Mouse (Mus musculus) lung, postnatal 0 days (tissue): ENCODE data around the gene 4931422A03Rik. TPM values are rescaled to one million over a fixed set of nuclear protein-coding genes. Genes with fewer than 3 reads are reported as not detected.
"Not testable (repeated sequence)": the region's sequence is repeated elsewhere in the genome, so short reads cannot be mapped to it uniquely, and the experiment has no call there.

Experiments
- ATAC-seq: fragments of 200-750 bp; cut with Nextera tagmentation; 2 replicates; pipeline ENCODE4 v1.8.0; 2017; ENCODE audit warnings: moderate library complexity
- DNase-seq: peaks from one replicate; pipeline ENCODE4 v3.0.0-alpha.2; 2016; ENCODE audit warnings: low spot score
- H3K27ac ChIP-seq: fragments of 300-500 bp; sonication (generic); 2 replicates; pipeline ENCODE4 v1.5.1; 2014; ENCODE audit warnings: antibody characterized with exemption, mild to moderate bottlenecking, low read length, mixed read lengths
- H3K27me3 ChIP-seq: fragments of 300-500 bp; sonication (generic); replicated peaks from 2 replicates; pipeline ENCODE4 v1.6.1; 2014; ENCODE audit warnings: low read length, mixed read lengths; ENCODE audit not compliant: insufficient read depth
- H3K36me3 ChIP-seq: fragments of 300-500 bp; sonication (generic); 2 replicates; pipeline ENCODE4 v1.6.1; 2014; ENCODE audit warnings: low read length, mixed read lengths; ENCODE audit not compliant: insufficient read depth
- H3K4me1 ChIP-seq: fragments of 300-500 bp; sonication (generic); 2 replicates; pipeline ENCODE4 v1.6.1; 2014; ENCODE audit warnings: antibody characterized with exemption, low read depth, low read length, mixed read lengths; ENCODE audit not compliant: insufficient read depth
- H3K4me2 ChIP-seq: fragments of 300-500 bp; sonication (generic); replicated peaks from 2 replicates; pipeline ENCODE4 v1.6.1; 2014; ENCODE audit warnings: low read depth, mild to moderate bottlenecking, low read length, moderate library complexity, mixed read lengths
- H3K4me3 ChIP-seq: fragments of 300-500 bp; sonication (generic); 2 replicates; pipeline ENCODE4 v1.5.1; 2014; ENCODE audit warnings: low read depth, low read length
- H3K9ac ChIP-seq: fragments of 300-500 bp; sonication (generic); replicated peaks from 2 replicates; pipeline ENCODE4 v1.6.1; 2014; ENCODE audit warnings: low read depth, mild to moderate bottlenecking
- H3K9me3 ChIP-seq: fragments of 300-500 bp; sonication (generic); 2 replicates; pipeline ENCODE4 v1.6.1; 2016; ENCODE audit warnings: low read length, mixed read lengths
- CTCF ChIP-seq: IDR thresholded peaks from 2 replicates; pipeline ENCODE4 v1.5.1; 2016; ENCODE audit warnings: antibody characterized with exemption, mild to moderate bottlenecking
- EP300 ChIP-seq: IDR thresholded peaks from 2 replicates; pipeline ENCODE4 v1.6.1; 2016; ENCODE audit warnings: antibody characterized with exemption, mild to moderate bottlenecking, control low read depth
- WGBS: fragments of 180-500 bp; shearing (Covaris S2); extraction: QIAGEN DNeasy Blood & Tissue Kit; methylation state at CpG from one replicate; pipeline ENCODE4 v1.1.7; 2014; 5-methylcytosine and 5-hydroxymethylcytosine counted together
- polyA plus RNA-seq: library from polyadenylated mRNA; unstranded; fragments of >200 nt; fragmentation: Nextera tagmentation; extraction: Ambion mirVana; gene quantifications from 2 replicates; pipeline ENCODE4 v1.2.1, GENCODE M21; 2015

4931422A03Rik gene
- polyA plus RNA-seq, 1 experiment from 2014 or later, result 1.4 TPM

DNA sequence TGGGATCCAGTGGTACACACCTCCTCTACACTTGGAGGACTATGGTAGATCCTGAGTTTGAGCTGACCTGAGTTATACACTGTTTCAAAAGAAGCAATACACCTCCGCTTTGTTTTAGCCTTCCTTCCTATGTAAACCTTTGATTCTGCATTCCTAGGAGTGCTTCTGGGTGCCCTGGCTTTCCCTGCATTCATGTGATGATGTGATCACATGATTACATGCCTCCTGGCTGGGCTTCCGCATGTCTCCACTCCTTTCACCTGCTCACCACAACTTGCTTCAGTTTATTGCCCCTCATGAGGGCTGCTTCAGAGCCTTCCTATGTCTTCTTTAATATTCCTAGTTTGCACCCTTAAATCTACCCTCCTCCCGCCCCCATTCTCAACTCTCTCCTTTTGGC lies 3.9 kb upstream of the 4931422A03Rik start:
- peaks cover 8% of the 10 kb centered on the region; the same call in 1 of the 2 replicates for H3K36me3 ChIP-seq

GRCm38 (mm10) chr2:104030381-104030780 lies 2.2 kb upstream of the 4931422A03Rik start:
- Histone ChIP-seq H3K9me3 (no peaks in the 10 kb centered on the region), H3K4me1 (peaks cover 7% of the 10 kb centered on the region; the same call in 1 of the 2 replicates), H3K9ac (no peak overlapping the region), H3K27ac (no peak overlapping the region), H3K36me3 (peaks cover 8% of the 10 kb centered on the region; the same call in 1 of the 2 replicates), H3K4me3 (no peak overlapping the region), H3K27me3 (no peaks in the 10 kb centered on the region), H3K4me2 (no peak overlapping the region)
- ATAC-seq (no peak), DNase-seq (no peak)
- 78% methylated on average over 3 of the region's 3 CpGs for WGBS
- TF ChIP-seq CTCF (no peak), EP300 (no peak)

More for the DNA sequence above, 3.9 kb upstream of the 4931422A03Rik start:
- Histone ChIP-seq H3K9me3 (no peaks in the 10 kb centered on the region), H3K27ac (no peak overlapping the region), H3K4me1 (peaks cover 7% of the 10 kb centered on the region; the same call in 1 of the 2 replicates), H3K4me2 (no peak overlapping the region), H3K9ac (no peak overlapping the region), H3K4me3 (no peak overlapping the region), H3K27me3 (no peaks in the 10 kb centered on the region)
- WGBS, result 78% methylated on average over 3 of the region's 3 CpGs
- DNase-seq (no peak), ATAC-seq (no peak)
- no peak for TF ChIP-seq CTCF
- no peak for TF ChIP-seq EP300

- H3K4me2 ChIP-seq, result peak overlapping the region; percentile 81
- 0 out of 2 replicates have a peak overlapping the region, but pooled peaks have one; percentile 97 for H3K9ac ChIP-seq
- TF ChIP-seq CTCF (no peak), EP300 (no peak)
- H3K27me3 ChIP-seq, result no peaks in the 10 kb centered on the region
- H3K9me3 ChIP-seq, result no peaks in the 10 kb centered on the region
- 46% methylated on average over 2 of the region's 2 CpGs for WGBS
- peaks cover 6% of the 10 kb centered on the region; the same call in 1 of the 2 replicates for H3K36me3 ChIP-seq
- peak overlapping the region; percentile 84; the same call in 1 of the 2 replicates for H3K4me3 ChIP-seq
- DNase-seq (peak; percentile 10), ATAC-seq (no peak)
- no peak overlapping the region for H3K27ac ChIP-seq
- H3K4me1 ChIP-seq, result peaks cover 7% of the 10 kb centered on the region; the same call in 1 of the 2 replicates
Observed at GRCm38 (mm10) chr2:104029074-104029473, 913 bp upstream of the 4931422A03Rik start.

DNA sequence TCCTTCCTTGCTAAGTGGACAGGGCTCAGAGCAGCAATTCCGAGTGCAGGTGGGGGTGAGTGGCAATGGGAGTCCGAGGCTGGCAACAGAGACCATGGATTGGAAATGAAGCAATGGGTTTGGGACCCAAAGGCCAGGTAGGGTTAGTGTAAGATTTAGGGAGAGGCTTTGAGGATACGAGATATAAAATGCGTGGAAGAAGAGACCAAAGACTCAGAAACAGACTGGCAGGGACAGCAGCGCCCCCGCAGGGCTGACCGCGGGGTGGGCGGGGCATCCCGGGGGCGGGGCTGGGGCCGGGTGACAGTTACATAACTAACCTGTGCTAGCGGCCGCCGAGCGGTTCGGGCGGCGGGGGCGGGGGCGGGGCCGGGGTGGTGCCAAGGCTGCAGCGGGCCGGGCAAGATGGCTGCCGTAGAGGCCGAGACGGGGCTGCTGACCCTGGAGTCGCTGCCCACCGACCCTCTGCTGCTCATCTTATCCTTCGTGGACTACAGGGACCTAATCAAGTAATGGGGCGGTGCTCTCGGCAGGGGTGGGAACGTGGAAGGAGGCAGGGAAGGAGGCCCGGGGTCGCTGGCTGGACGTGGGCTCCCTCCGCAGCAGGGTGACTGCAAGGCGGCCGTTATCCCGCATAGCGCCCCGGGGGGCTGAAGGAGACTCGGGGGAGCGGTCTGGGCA lies 563 bp downstream of the 4931422A03Rik start, which contains the start of gene Fbxo3:
TSS of gene Fbxo3 (plus strand) at position 264 of the 681 bp plus-strand sequence.
- H3K4me3 ChIP-seq, result peak within 1 kb of the TSS; percentile 84
- peak within 1 kb of the TSS; percentile 97 for H3K9ac ChIP-seq
- peak; percentile 98 for ATAC-seq
- no peaks in the 10 kb centered on the region for H3K27me3 ChIP-seq
- H3K4me2 ChIP-seq, result peak within 1 kb of the TSS; percentile 81
- no peaks in the 10 kb centered on the region for H3K9me3 ChIP-seq
- TF ChIP-seq EP300, result no peak
- peak; percentile 52 for TF ChIP-seq CTCF
- DNase-seq, result peak; percentile 88
- peaks cover 7% of the 10 kb centered on the region; the same call in 1 of the 2 replicates for H3K4me1 ChIP-seq
- peaks cover 4% of the 10 kb centered on the region; the same call in 1 of the 2 replicates for H3K36me3 ChIP-seq
- 0% methylated on average over 20 of the region's 44 CpGs for WGBS
- peak within 1 kb of the TSS; percentile 81 for H3K27ac ChIP-seq

DNA sequence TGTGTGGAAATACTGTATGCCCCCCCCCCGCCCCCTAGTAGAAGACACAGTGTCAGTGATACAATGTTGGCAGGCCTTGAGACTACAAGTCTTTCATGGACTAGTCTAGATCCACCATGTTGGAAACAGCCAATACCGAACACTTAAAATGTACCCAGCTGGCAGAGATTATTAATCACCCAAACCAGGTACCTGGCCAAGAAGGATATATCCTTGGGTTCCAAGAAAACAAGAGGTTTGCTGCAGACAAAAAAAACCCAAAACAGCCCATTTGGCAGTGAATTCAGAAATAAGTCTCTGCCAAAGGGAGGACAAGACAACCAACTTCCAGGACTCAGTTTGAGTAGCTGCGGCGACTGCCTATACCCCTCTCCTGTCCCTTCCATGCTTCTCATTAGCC lies 3.5 kb downstream of the 4931422A03Rik start:
- DNase-seq (no peak), ATAC-seq (no peak)
- TF ChIP-seq CTCF (no peak), EP300 (no peak)
- no peak overlapping the region for H3K4me3 ChIP-seq
- no peak overlapping the region for H3K27ac ChIP-seq
- no peak overlapping the region for H3K4me2 ChIP-seq
- no peaks in the 10 kb centered on the region for H3K27me3 ChIP-seq
- H3K9ac ChIP-seq, result no peak overlapping the region
- no peaks in the 10 kb centered on the region for H3K36me3 ChIP-seq
- 87% methylated on average over 4 of the region's 4 CpGs for WGBS
- peaks cover 7% of the 10 kb centered on the region; the same call in 1 of the 2 replicates for H3K4me1 ChIP-seq
- H3K9me3 ChIP-seq, result no peaks in the 10 kb centered on the region

DNA sequence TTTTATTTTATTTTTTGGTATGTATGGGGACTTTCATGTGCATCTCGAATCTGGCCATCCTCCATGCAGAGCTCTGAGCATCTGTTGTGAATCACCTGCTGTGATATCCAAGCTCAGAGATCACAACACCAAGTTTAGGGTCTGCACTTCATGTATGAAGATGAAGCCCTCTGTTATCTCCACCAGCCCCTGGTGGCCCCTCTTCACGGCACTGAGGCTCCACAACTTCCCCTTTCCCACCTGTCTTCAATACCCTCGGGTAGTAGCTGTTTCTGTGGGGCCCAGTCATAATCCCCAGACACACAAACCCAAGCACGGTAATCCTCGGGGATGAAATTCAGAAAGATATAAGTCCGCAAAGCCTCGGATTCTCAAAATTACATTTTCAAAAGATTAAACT lies 5.1 kb downstream of the 4931422A03Rik start:
- 83% methylated on average over 7 of the region's 7 CpGs for WGBS
- no peaks in the 10 kb centered on the region for H3K4me1 ChIP-seq
- no peak overlapping the region for H3K4me2 ChIP-seq
- DNase-seq (no peak), ATAC-seq (no peak)
- H3K36me3 ChIP-seq, result no peaks in the 10 kb centered on the region
- no peak overlapping the region for H3K4me3 ChIP-seq
- TF ChIP-seq EP300 (no peak), CTCF (no peak)
- no peak overlapping the region for H3K9ac ChIP-seq
- no peaks in the 10 kb centered on the region for H3K27me3 ChIP-seq
- H3K9me3 ChIP-seq, result no peaks in the 10 kb centered on the region
- H3K27ac ChIP-seq, result no peak overlapping the region

GRCm38 (mm10) chr2:104008853-104009252 lies 19.3 kb downstream of the 4931422A03Rik start:
- not testable (repeated sequence) for H3K27me3 ChIP-seq, ATAC-seq, DNase-seq

More at GRCm38 (mm10) chr2:104008853-104009252, 19.3 kb downstream of the 4931422A03Rik start:
- H3K4me2 ChIP-seq, H3K27ac ChIP-seq, H3K9me3 ChIP-seq, H3K4me1 ChIP-seq, H3K9ac ChIP-seq, H3K36me3 ChIP-seq, H3K4me3 ChIP-seq: not testable (repeated sequence)
- 94% methylated on average over 3 of the region's 3 CpGs for WGBS
